Mouse (Mus musculus) olfactory bulb, adult 2 months (tissue): ENCODE data around the gene Magohb. TPM values are rescaled to one million over a fixed set of nuclear protein-coding genes. Genes with fewer than 3 reads are reported as not detected.
"Not testable (repeated sequence)": the region's sequence is repeated elsewhere in the genome, so short reads cannot be mapped to it uniquely, and the experiment has no call there.

Source experiments
- H3K27ac ChIP-seq: fragments of 200-500 bp; 2 replicates; pipeline ENCODE4 v1.5.1; 2012; ENCODE audit warnings: low read depth, low read length; ENCODE audit not compliant: insufficient read depth
- H3K4me1 ChIP-seq: fragments of 200-500 bp; 2 replicates; pipeline ENCODE4 v1.6.1; 2012; ENCODE audit warnings: low read length; ENCODE audit not compliant: control insufficient read depth, insufficient read depth
- H3K4me3 ChIP-seq: fragments of 200-500 bp; 2 replicates; pipeline ENCODE4 v1.5.1; 2012; ENCODE audit warnings: mild to moderate bottlenecking, low read depth, low read length, moderate library complexity; ENCODE audit not compliant: insufficient read depth
- CTCF ChIP-seq: fragments of 200-500 bp; IDR thresholded peaks from 2 replicates; pipeline ENCODE4 v1.5.1; 2012; ENCODE audit warnings: low read depth, mild to moderate bottlenecking, low read length, moderate library complexity; ENCODE audit not compliant: insufficient read depth
- POLR2A ChIP-seq: fragments of 200-500 bp; IDR thresholded peaks from 2 replicates; pipeline ENCODE4 v1.6.1; 2012; ENCODE audit warnings: mild to moderate bottlenecking, low read depth, low read length, moderate library complexity; ENCODE audit not compliant: insufficient read depth
- WGBS: fragments of 180-500 bp; shearing (Covaris S2); methylation state at CpG from one replicate; pipeline ENCODE4 v1.1.7; 2018; 5-methylcytosine and 5-hydroxymethylcytosine counted together
- polyA plus RNA-seq: library from polyadenylated mRNA; stranded (reverse); fragments of >200 nt; gene quantifications from 2 replicates; pipeline ENCODE4 v1.2.4, GENCODE M21; 2012; ENCODE audit warnings: low replicate concordance; ENCODE audit not compliant: missing spikeins, insufficient read depth, insufficient read length

The Magohb gene
- polyA plus RNA-seq, 1 experiment, result not detected

GRCm38 (mm10) chr6:131298531-131298930 is 5.5 kb upstream of the Magohb start:
- Histone ChIP-seq H3K4me3 (no peak overlapping the region), H3K4me1 (no peaks in the 10 kb centered on the region), H3K27ac (no peak overlapping the region)
- TF ChIP-seq POLR2A, result no peak
- TF ChIP-seq CTCF, result no peak

- 0 out of 2 replicates have a peak, but pooled peaks cover 2% of the 10 kb centered on the region for H3K4me1 ChIP-seq
- 89% methylated on average over 5 of the region's 5 CpGs for WGBS
- TF ChIP-seq POLR2A, result no peak
- no peak for TF ChIP-seq CTCF
- no peak overlapping the region for H3K4me3 ChIP-seq
- no peak overlapping the region for H3K27ac ChIP-seq
These were observed 1.5 kb upstream of the Magohb start for GRCm38 (mm10) chr6:131294435-131295112.

- 76% methylated on average over 5 of the region's 5 CpGs for WGBS
- TF ChIP-seq POLR2A (no peak), CTCF (no peak)
- Histone ChIP-seq H3K27ac (no peak overlapping the region), H3K4me1 (0 out of 2 replicates have a peak, but pooled peaks cover 2% of the 10 kb centered on the region), H3K4me3 (no peak overlapping the region)
These were observed 872 bp upstream of the Magohb start for GRCm38 (mm10) chr6:131293916-131294315.

GRCm38 (mm10) chr6:131292276-131292990 is 611 bp downstream of the Magohb start:
- WGBS, result 10% methylated on average over 10 of the region's 10 CpGs

GRCm38 (mm10) chr6:131290430-131290829 is 2.6 kb downstream of the Magohb start:
- Histone ChIP-seq H3K4me3 (no peak overlapping the region), H3K27ac (no peak overlapping the region), H3K4me1 (0 out of 2 replicates have a peak, but pooled peaks cover 2% of the 10 kb centered on the region)
- no peak for TF ChIP-seq CTCF
- no peak for TF ChIP-seq POLR2A
- WGBS, result 3% methylated on average over 2 of the region's 2 CpGs

More at GRCm38 (mm10) chr6:131292276-131292990, 611 bp downstream of the Magohb start:
- H3K4me1 ChIP-seq, result 0 out of 2 replicates have a peak, but pooled peaks cover 2% of the 10 kb centered on the region
- H3K4me3 ChIP-seq, result peak overlapping the region; percentile 70
- peak overlapping the region; percentile 39 for H3K27ac ChIP-seq
- TF ChIP-seq CTCF (no peak), POLR2A (no peak)

GRCm38 (mm10) chr6:131278160-131278559 is 14.9 kb downstream of the Magohb start:
- not testable (repeated sequence) for H3K4me3 ChIP-seq, H3K4me1 ChIP-seq, H3K27ac ChIP-seq
- 97% methylated on average over 2 of the region's 2 CpGs for WGBS

- no peaks in the 10 kb centered on the region for H3K4me1 ChIP-seq
- TF ChIP-seq POLR2A (no peak), CTCF (no peak)
- WGBS, result 95% methylated on average over 4 of the region's 4 CpGs
- H3K4me3 ChIP-seq, result no peak overlapping the region
- no peak overlapping the region for H3K27ac ChIP-seq
These were observed 16.4 kb downstream of the Magohb start for GRCm38 (mm10) chr6:131276659-131277058.

GRCm38 (mm10) chr6:131272311-131272710 is 20.7 kb downstream of the Magohb start:
- WGBS, result 93% methylated on average over 1 of the region's 1 CpGs

GRCm38 (mm10) chr6:131270312-131270711 is 22.7 kb downstream of the Magohb start:
- Histone ChIP-seq H3K4me3 (no peak overlapping the region), H3K27ac (no peak overlapping the region), H3K4me1 (no peaks in the 10 kb centered on the region)
- no peak for TF ChIP-seq CTCF
- TF ChIP-seq POLR2A, result no peak
- WGBS, result 68% methylated on average over 1 of the region's 1 CpGs

More at GRCm38 (mm10) chr6:131272311-131272710, 20.7 kb downstream of the Magohb start:
- no peaks in the 10 kb centered on the region for H3K4me1 ChIP-seq
- no peak overlapping the region for H3K4me3 ChIP-seq
- TF ChIP-seq POLR2A, result no peak
- no peak for TF ChIP-seq CTCF
- H3K27ac ChIP-seq, result no peak overlapping the region
